Mouse (Mus musculus): ENCODE data around the gene Gm884.

Gm884 gene

DNA sequence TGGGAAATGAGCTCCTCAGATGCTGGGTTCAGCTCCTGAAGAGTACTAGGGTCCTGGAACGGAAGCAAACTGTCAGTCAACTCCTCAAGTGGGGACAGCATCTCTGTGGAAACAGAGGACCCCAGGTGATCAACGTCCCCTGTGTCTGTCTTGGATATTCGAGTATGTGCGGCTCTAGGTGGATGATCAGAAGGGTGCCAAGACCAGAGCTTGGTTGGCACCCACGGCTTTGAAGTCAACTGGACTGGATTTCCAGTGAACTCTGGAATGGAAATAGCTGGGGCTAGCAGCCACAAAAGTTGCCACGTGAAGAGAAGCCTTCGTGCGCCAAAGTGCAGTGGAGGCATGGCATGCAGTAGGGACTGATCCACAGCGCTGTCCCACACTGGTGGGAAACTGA lies at the start of gene Gm884:
Gm884 (minus strand) TSS at position 101 of the 400 bp plus-strand sequence.
- no peak for DNase-seq (ENCODE audit: low spot score in 2 of 2)

DNA sequence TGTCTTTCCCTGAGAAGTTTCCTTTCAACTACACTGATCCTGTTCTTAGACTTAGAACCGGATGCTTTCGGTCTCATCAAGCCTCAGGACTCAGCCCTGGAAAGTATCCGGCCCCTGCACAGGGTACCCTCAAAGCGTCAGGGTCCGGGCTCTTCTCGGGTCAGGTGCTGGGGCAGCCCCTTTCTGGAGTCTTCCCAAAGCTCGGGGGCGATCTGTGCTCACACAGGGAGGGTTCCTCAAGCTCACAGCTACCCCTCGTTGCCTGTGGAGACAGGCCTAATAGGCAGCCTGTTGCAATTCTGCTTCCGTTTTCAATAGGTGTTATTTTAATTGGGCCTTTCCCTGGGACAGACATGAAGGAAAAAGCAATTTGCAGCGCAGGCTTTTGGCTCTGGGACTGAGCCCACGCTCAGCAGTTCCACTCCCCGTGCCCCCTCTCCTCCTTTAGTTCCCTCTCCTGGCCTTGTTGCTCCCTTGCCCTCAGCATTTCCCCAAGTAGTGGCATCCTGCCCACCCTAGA lies 46.0 kb upstream of the Gm884 start:
- DNase-seq (ENCODE audit: low spot score in 2 of 2) = no peak

DNA sequence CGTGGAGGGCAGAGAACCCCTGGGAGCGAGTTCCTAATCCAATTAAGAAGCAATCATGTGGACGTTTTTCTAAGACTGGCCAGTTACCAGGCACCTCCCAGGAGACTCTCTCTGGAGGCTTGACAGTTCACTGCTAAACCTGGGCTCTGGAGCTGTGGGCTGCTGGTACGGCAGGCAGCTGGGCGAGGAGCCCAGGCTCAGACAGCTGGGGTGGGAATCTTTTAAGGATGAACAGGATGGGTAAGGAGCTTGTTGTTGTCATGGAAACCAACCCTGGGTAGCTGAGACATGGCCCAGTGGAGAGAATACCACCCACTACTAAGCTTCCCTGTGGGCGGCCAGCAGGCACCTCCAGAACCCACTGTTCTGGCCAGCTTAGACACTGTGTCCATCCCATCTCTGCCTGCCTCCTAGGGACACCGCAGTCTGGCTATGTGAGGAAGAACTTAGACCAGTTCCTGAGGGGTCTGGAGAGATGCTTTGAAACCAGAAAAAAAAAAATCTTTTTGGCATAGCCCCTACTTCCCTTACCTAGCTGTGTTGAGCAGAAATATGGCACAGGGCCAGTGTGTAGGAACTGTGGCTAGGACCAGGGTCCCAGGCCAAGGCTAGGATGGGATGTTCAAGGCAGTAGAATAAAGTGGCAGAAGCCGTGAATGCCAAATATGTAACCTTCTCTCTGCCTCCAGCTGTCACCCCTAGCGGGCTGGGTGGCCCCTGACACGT lies 45.4 kb upstream of the Gm884 start:
- no peak for DNase-seq (ENCODE audit: low spot score in 2 of 2)

DNA sequence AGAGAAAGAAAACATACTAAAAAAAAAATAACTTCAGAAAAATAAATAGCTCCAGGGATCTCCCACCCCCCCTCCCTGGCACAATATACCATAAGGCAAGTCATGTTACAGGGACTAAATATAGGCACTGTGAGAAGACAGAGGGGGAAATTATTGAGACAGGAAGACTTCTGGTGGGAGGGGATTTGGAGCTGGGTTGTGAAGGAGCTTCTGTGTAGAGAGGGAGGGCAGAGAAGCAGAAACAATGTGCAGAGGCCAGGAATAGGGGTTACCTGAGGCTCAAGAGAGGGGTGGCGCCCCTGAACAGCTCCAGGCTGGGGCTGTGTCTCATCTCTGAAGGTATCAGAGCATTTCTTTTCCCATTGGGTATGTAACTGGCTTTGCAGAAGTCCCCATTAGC lies 44.8 kb upstream of the Gm884 start:
- DNase-seq (ENCODE audit: low spot score in 2 of 2) = no peak

DNA sequence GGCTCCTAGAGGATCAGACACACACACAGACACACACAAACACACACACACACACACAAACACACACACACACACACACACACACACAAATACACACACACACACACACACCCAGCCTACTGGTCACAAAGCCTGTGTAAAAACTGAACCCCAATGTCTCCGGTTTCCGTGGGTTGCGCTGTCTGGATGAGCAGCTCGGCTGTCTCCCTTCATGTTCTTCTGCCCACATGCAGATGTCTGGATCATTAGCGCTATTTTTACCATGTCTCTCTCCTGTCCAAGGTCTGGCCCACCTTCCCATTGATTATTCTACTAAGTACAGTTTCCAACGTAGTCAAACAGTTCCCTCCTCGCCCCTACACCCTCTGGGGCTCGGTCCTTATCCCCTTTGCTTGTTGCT lies 42.2 kb upstream of the Gm884 start:
- DNase-seq (ENCODE audit: low spot score in 2 of 2) = no peak

DNA sequence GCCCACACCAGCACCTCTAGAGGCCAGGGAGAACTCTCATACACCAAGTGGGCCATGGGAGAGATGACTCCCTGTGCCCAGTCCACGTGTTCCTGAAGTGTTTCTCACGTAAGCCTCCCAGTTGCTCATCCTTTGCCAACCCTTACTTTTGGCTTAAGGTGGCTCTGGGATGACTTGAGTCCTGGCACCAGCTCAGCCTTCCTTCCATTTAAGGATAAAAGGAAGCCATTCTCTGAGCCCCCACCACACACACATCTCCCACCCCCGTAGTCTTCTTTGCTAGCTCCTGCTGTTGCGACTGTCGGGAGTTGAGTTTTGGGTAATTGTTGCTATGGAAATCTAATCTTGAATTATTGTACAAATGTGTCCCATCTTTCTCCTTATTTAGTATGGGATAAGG lies 41.6 kb upstream of the Gm884 start:
- DNase-seq (ENCODE audit: low spot score in 2 of 2) = no peak

DNA sequence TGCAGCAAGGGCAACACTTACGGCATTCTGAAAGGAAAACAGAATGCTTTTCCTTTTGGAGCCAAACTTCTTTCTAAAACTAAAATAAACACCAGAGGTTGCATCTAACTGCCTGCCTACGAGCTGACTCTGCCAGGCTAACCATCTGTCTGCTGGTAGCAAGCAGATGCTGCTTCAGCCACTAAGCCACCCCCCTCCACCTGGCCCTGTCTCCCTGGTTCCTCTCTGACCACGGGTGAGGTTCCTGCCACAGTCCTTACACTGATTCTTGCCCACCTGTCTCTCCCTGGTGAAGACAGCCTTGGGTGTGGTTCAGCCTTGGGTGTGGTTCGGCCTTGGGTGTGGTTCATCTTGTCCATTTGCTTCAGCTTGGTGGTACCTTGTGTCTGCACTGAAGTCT lies 40.9 kb upstream of the Gm884 start:
- no peak for DNase-seq (ENCODE audit: low spot score in 2 of 2)

DNA sequence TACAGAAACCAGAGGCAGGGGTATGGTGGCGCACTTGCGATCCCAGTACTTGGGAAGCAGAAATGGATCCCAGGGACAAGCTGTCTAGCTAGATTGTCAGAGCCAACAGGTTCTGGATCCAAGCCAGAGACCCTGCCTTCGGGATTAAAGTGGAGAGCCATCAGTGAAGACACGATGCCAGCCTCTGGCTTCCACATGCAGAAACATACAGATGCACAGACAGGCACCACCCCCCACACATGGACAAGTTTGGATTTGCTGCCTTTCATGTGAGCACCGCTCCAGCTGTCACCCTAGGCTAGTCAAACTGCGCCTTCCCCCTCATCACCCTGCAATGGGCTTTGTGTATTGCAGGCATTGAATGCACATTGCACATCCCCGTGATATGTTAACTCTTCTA lies 37.2 kb upstream of the Gm884 start:
- DNase-seq (ENCODE audit: low spot score in 2 of 2) = no peak

DNA sequence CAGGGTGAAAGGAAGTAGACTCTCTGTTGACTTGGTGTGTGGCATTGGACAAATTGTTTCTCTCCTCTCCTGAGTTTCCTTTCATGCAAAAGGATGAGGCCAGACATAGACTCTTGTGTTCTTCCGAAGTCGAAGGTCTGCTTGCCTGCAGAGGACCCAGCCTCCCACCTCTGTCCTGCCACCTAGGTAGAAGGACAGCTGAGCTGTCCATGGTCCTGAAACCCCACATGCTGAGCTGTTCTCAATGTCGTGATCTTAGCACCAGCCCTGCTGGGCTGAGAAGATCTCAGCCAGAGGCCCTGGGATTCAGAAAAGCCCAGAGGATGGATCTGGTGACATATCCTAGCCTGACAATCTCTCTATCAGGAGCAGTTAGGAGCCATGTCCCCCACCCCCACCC lies 35.6 kb upstream of the Gm884 start:
- DNase-seq (ENCODE audit: low spot score in 2 of 2) = peak in 1 of 2 experiments; percentile 39

DNA sequence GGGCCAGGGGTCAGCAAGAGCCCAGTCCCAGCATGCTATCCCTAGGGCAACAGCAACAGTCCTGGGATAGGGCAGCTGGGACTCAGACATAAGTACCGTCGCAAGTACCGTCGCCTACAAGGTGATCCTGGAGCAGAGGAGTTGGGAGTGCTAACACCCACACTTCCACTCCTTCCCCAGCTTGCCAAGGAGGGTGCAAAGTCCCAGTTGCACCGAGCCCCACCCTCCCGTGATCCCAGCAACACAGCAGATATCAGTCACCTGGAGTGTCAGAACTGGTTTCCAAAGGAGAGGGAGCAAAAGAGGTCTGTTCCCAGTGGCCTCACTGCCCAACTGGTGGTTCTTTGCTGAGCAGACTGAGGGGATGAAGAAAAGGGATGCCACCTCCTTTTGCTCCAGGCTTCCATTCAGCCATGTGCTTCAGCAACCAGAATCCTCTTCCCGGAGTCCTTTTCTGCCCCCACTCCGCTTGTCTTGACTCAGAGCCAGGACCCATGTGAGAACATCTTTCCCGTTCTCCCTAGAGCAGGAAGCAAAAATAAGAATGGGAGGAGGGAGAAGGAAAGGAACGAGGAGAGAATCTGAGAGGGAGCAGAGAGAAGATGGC lies 32.5 kb upstream of the Gm884 start:
- DNase-seq (ENCODE audit: low spot score in 2 of 2) = no peak

DNA sequence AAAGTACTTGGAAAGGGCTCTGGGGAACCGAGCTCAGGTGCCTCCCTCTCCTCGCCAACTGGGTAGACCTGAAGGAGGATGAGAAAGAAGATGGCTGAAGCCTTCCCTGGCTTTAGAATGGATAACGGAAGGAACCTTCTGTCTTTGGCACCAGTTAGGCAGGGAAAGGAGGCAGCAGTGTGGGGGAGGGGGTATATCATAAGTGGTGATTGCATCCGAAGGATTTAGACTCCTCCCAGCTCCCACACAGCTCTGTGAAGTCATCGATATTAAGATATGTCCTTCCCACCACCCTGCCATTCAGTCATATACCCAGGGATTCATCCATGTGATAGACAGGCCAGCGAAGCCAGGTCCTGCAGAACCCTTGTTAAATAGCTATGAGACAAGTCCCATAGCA lies 30.5 kb upstream of the Gm884 start:
- DNase-seq (ENCODE audit: low spot score in 2 of 2) = no peak

DNA sequence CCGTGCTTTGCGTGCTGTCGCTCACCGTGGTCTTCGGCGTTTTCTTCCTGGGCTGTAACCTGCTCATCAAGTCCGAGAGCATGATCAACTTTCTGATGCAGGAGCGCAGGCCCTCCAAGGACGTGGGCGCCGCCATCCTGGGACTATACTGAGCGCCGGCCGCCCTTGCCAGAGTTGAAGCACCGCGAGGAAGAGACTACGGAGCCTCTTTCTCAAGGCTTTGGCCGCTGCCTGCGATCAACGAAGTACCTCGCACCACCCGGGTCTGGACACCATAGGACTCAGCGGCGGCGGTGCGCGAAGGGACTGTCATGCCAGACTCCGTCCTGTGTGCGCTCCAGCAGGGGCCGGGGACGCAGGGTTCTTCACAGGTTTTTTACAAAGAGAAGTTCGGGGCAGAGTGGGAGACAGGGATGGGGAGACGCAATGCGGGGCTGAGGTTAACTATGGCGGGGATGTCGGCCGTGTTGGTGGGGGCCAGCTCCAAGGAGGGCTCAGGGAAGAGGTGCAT lies 29.1 kb upstream of the Gm884 start:
- no peak for DNase-seq (ENCODE audit: low spot score in 2 of 2)

DNA sequence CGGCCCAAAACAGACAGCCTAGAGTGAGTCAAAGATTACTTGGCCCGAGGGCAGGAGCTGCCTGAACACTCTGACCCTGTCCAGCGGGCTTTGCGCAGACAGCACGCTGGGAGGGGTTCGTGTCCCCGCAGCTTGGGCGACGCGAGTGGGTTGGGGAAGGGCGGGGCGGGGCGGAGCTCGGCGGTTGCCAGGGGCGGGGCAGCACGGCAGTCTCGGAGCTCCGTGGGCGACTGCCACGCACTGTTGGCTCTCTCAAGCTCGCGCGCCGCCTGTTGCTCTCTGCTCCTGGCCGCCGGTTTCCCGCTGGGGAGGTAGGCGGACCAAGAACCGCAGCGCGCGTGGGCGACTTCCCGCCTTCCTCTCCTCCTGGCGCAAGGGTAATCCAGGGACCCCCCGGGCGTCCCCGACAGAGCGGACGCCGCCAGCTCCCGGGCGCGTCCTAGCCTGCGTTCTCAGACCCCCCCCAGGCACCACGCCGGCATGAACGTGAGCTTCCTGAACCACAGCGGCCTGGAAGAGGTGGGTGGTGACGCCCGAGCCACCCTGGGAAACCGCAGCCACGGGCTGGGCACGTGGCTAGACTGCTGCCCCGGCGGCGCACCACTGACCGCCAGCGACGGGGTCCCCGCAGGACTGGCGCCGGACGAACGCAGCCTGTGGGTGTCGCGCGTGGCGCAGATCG lies 28.5 kb upstream of the Gm884 start, which contains the start of gene Rprml:
Rprml (plus strand) TSS at position 270 of the 682 bp plus-strand sequence.
- no peak for DNase-seq (ENCODE audit: low spot score in 2 of 2)

DNA sequence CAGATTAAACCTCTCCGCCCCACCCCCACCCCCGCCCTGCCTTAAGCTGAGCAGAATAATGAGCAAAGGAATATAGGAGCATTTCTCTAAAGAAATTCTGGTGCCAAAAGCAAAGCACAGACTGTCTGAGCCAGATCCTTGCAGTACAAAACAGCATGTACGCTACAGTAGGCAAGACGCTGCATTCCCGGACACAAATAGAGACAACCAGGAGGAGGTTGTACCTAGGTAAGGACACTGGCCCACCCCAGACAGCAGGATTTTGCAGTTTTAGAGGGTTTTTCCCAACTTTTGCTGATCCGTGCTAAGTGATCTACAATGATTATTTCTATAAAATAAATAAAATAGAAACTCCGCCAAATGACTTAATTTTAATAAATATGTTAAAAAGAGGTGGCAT lies 27.7 kb upstream of the Gm884 start:
- no peak for DNase-seq (ENCODE audit: low spot score in 2 of 2)

DNA sequence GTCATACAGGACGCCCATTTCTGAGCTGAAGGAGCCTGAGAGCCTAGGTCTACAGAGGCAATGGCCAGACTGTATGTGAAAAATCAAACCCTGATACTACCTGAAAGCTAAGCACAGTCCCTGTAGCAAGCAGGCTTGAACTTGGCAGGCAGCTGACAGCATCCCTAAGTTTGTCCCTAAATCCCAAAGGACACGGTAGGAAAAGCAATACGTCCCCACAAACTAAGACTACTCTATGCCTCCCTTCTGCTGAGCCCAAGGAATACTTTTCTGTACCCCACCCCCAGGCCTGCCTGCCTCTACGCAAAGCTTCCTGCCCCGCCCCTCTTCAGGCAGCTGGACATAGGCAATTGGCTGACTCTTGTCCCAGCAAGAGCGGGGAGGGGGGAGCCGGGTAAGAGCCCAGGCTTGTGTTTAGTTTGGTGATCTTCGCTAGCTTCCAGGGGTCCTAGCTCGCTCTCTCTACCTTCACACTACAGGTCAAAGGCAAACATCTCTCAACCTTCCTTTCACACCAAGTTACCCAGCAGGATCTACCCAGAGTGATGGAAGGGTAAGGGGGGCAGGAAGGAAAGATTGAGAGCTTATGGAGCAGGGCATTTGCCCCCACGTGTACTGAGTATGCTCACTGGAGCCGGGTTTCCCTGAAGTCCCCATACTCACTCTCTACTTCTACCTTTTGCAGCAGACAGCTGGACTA lies 27.1 kb upstream of the Gm884 start:
- no peak for DNase-seq (ENCODE audit: low spot score in 2 of 2)

DNA sequence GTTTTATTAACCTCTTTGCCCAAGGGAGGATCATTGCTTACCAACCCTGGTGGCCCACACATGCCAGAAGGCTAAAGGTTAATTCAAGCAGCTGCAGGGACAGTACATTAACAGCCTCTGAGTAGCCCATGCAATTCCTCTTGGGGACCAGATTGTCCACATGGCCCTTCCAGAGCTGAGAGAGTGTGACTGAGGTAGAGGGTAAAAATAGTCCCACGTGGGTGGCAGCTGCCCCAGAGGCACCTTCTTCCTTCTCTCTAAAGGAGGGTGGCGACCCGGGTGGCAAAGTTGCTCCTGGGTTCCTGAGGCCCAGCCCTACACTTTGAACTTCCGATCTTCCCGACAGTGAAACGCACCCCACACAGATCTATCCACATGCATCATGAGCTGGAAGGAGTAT lies 25.4 kb upstream of the Gm884 start:
- DNase-seq (ENCODE audit: low spot score in 2 of 2) = no peak

DNA sequence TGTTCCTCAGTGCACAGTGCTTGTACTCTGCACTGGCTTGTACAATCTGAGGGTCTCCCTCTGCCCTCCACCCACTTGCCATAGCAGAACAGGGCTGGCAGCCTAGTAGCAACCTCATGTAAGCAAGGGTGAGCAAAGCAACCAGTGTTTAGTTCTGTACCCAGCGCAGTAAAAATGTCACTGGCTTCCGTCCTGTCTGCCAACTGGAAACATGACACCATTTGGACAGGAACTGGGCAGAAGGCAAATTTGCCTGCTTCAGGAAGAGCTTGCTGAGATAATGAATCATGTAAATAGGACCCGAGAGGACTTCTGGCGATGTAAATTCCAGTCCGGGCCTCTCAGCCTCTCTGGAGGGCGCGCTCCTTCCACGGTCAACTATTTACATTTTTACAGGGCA lies 24.8 kb upstream of the Gm884 start:
- DNase-seq (ENCODE audit: low spot score in 2 of 2) = no peak

DNA sequence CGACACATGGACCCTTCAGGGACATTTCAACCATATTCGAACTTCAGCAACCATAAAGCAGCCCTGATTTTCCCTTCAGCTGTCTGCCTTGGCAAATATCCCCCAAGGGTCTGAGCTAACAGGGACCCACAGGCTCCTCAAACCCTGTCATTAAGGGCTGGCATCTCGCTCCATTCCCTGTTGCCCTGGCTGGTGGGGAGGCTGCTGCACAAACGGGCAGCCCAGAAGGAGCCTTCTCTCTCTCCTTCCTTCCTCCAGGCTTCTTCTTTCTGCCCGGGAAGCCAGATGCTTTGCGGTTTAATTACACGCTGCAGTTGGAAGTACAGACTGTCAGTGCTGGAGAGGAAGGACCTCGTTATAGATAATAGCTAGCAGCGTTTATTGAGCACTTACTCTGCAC lies 22.3 kb upstream of the Gm884 start:
- no peak for DNase-seq (ENCODE audit: low spot score in 2 of 2)

DNA sequence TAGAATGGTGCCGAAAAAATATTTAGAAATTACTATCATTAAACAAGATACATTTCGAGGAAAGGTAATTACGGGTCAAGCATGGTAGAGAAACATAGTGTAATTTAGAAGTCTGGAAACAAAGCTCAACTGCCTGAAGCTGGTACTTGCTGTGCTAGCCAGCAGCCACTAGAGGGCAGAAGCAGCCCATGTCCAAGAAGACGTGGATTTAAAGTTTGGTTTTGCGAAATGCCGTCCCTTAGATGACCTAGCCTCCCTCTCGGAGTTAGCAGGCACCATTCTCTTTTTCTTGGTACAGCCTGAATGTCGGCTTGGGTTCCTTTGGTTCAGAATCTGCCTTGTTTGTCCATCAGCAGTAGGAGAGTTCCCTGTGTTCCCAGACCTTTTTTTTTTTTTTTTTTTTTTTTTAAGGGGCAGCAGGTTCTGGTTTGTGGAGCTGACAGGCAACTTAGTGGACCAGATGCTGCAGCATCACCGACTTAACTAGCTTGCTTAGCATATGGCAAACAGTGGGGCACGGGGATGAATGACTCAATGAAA lies 18.5 kb upstream of the Gm884 start:
- peak in 1 of 2 experiments; percentile 35 for DNase-seq (ENCODE audit: low spot score in 2 of 2)

DNA sequence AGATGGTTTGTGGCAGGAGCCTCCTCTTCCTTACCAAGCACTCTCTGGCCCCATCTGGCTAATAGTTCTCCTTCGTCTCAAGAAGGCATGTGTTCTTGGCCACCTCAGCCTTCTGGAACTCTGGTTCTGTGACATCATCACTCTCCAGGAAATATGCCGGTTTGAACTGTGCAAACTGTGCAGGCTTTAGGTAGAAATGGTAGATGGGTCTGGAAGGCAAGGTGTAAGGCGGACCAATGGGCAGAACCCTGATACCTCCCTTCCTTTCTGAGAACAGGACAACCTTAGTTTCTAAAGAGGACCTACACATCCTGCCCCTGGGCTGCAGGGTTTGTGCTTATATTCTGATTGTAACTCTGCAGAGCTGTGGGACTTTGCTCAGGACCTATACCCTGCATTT lies 17.9 kb upstream of the Gm884 start, which contains the start of gene Lyzl6:
Lyzl6 (minus strand) TSS at position 101 of the 400 bp plus-strand sequence.
- no peak for DNase-seq (ENCODE audit: low spot score in 2 of 2)

DNA sequence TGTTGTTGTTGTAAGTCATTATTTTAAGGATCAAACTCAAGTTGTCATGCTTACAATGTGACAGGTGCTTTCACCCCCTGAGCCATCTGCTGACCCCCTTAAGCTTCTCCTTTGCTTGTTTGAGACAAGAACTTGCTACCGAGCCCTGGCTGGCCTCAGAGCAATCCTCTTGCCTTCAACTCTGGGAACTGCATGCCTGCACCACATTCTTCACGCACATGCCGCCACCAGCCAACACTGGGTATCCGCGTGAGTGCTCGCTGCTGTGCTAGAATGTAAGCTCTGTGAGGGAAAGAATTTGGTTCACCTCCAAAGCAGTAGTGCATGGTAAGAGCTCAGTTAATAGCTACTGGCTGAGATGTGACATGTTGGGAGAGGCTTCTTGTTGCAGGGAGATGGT lies 15.3 kb upstream of the Gm884 start:
- no peak for DNase-seq (ENCODE audit: low spot score in 2 of 2)

DNA sequence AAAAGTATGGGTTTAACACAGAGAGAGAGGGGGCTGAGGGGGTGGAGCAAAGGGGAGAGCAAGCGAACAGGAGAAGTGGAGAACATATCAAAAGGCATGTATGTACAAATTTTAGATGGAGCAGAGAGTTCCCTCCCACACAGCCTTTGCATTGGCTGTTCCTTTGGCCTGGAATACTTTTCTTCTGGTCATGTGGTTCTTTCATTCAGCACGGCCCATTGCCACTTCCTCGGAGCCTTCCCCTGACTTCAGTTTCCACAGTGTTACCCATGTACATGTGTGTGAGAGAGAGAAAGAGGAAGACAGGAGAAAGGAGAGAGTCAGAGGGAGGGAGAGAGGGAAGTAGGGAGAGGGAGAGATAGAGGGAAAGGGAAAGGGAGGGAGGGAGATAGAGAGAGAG lies 14.5 kb upstream of the Gm884 start:
- DNase-seq (ENCODE audit: low spot score in 2 of 2) = no peak
